Mouse (Mus musculus) midbrain, embryonic 11.5 days (tissue): ENCODE measurements around the gene Msx3. TPM values are rescaled to one million over a fixed set of nuclear protein-coding genes. Genes with fewer than 3 reads are reported as not detected.

Experiments
- ATAC-seq: fragments of 200-750 bp; cut with Nextera tagmentation; 2 replicates; pipeline ENCODE4 v1.8.0; 2017; ENCODE audit warnings: moderate TSS enrichment, moderate library complexity; ENCODE audit not compliant: low FRiP score
- DNase-seq: peaks from one replicate; pipeline ENCODE4 v3.0.0; 2015; ENCODE audit warnings: low spot score; ENCODE audit errors: missing footprints
- H3K27ac ChIP-seq: fragments of 300-500 bp; sonication (generic); 2 replicates; pipeline ENCODE4 v1.5.1; 2014; ENCODE audit warnings: low read depth, low read length
- H3K27me3 ChIP-seq: fragments of 300-500 bp; sonication (generic); 2 replicates; pipeline ENCODE4 v1.6.1; 2014; ENCODE audit warnings: mild to moderate bottlenecking, low read length, moderate library complexity, mixed read lengths; ENCODE audit not compliant: control insufficient read depth, insufficient read depth
- H3K36me3 ChIP-seq: fragments of 300-500 bp; sonication (generic); 2 replicates; pipeline ENCODE4 v1.6.1; 2014; ENCODE audit warnings: mild to moderate bottlenecking, low read length, moderate library complexity, mixed read lengths; ENCODE audit not compliant: control insufficient read depth, insufficient read depth
- H3K4me1 ChIP-seq: fragments of 300-500 bp; sonication (generic); 2 replicates; pipeline ENCODE4 v1.6.1; 2014; ENCODE audit warnings: low read length; ENCODE audit not compliant: control insufficient read depth, insufficient read depth
- H3K4me2 ChIP-seq: fragments of 300-500 bp; sonication (generic); 2 replicates; pipeline ENCODE4 v1.6.1; 2014; ENCODE audit warnings: mild to moderate bottlenecking, moderate library complexity
- H3K4me3 ChIP-seq: fragments of 300-500 bp; sonication (generic); 2 replicates; pipeline ENCODE4 v1.5.1; 2014; ENCODE audit warnings: low read depth, low read length
- H3K9ac ChIP-seq: fragments of 300-500 bp; sonication (generic); 2 replicates; pipeline ENCODE4 v1.6.1; 2014; ENCODE audit warnings: low read length
- H3K9me3 ChIP-seq: fragments of 300-500 bp; sonication (generic); 2 replicates; pipeline ENCODE4 v1.6.1; 2016; ENCODE audit warnings: low read length; ENCODE audit not compliant: control insufficient read depth
- WGBS: fragments of 180-500 bp; shearing (Covaris S2); extraction: QIAGEN DNeasy Blood & Tissue Kit; methylation state at CpG from one replicate; pipeline ENCODE4 v1.1.7; 2014; 5-methylcytosine and 5-hydroxymethylcytosine counted together
- polyA plus RNA-seq: library from polyadenylated mRNA; unstranded; fragments of >200 nt; fragmentation: Nextera tagmentation; extraction: Ambion mirVana; gene quantifications from 2 replicates; pipeline ENCODE4 v1.2.1, GENCODE M21; 2014

Msx3 gene
- polyA plus RNA-seq, 1 experiment from 2014 or later: 8.0 TPM

GRCm38 (mm10) chr7:140042728-140043127 is 6.2 kb downstream of the Msx3 start:
- H3K9ac ChIP-seq: no peak overlapping the region
- ATAC-seq (no peak), DNase-seq (no peak)
- H3K36me3 ChIP-seq: no peaks in the 10 kb centered on the region
- no peak overlapping the region for H3K4me2 ChIP-seq
- no peak overlapping the region for H3K4me3 ChIP-seq
- H3K4me1 ChIP-seq: peaks cover 3% of the 10 kb centered on the region
- 69% methylated on average over 3 of the region's 3 CpGs for WGBS
- no peak overlapping the region for H3K27ac ChIP-seq
- peaks cover 35% of the 10 kb centered on the region for H3K27me3 ChIP-seq
- H3K9me3 ChIP-seq: no peaks in the 10 kb centered on the region

GRCm38 (mm10) chr7:140037171-140037555 is 11.7 kb downstream of the Msx3 start:
- Histone ChIP-seq H3K9ac (peak overlapping the region; percentile 88; the same call in 1 of the 2 replicates), H3K4me1 (peaks cover 14% of the 10 kb centered on the region), H3K27me3 (no peaks in the 10 kb centered on the region), H3K27ac (no peak overlapping the region), H3K9me3 (no peaks in the 10 kb centered on the region), H3K36me3 (peaks cover 3% of the 10 kb centered on the region; the same call in 1 of the 2 replicates), H3K4me2 (peak overlapping the region; percentile 82), H3K4me3 (peak overlapping the region; percentile 86)
- WGBS: 60% methylated on average over 3 of the region's 3 CpGs
- DNase-seq (no peak), ATAC-seq (no peak)

- Histone ChIP-seq H3K36me3 (peaks cover 7% of the 10 kb centered on the region; the same call in 1 of the 2 replicates), H3K4me3 (peak within 1 kb of the TSS; percentile 86), H3K9me3 (no peaks in the 10 kb centered on the region), H3K9ac (peak within 1 kb of the TSS; percentile 88), H3K27me3 (no peaks in the 10 kb centered on the region), H3K27ac (peak within 1 kb of the TSS; percentile 33; the same call in 1 of the 2 replicates), H3K4me1 (peaks cover 14% of the 10 kb centered on the region), H3K4me2 (peak within 1 kb of the TSS; percentile 82)
- ATAC-seq (peak; percentile 97), DNase-seq (peak; percentile 99)
- WGBS: 2% methylated on average over 66 of the region's 69 CpGs
These were observed 12.4 kb downstream of the Msx3 start, which contains the start of the genes Zfp511 and Tubgcp2 for GRCm38 (mm10) chr7:140036281-140037170. Gene Zfp511 (plus strand): TSS chr7:140036391. Gene Tubgcp2 (minus strand): TSS chr7:140036669.

- WGBS: 19% methylated on average over 7 of the region's 7 CpGs
- no peak for ATAC-seq
- no peak for DNase-seq
These were observed 13.4 kb downstream of the Msx3 start for GRCm38 (mm10) chr7:140035456-140035855.

GRCm38 (mm10) chr7:140033386-140033785 is 15.5 kb downstream of the Msx3 start:
- 89% methylated on average over 9 of the region's 9 CpGs for WGBS
- ATAC-seq (no peak), DNase-seq (no peak)
- H3K9ac ChIP-seq: no peak overlapping the region
- no peaks in the 10 kb centered on the region for H3K27me3 ChIP-seq
- H3K4me2 ChIP-seq: no peak overlapping the region
- no peaks in the 10 kb centered on the region for H3K9me3 ChIP-seq
- H3K4me3 ChIP-seq: no peak overlapping the region
- H3K36me3 ChIP-seq: peaks cover 30% of the 10 kb centered on the region
- H3K27ac ChIP-seq: no peak overlapping the region
- H3K4me1 ChIP-seq: peaks cover 14% of the 10 kb centered on the region

More at GRCm38 (mm10) chr7:140035456-140035855, 13.4 kb downstream of the Msx3 start:
- Histone ChIP-seq H3K4me2 (peak overlapping the region; percentile 82), H3K36me3 (peaks cover 13% of the 10 kb centered on the region; the same call in 1 of the 2 replicates), H3K27ac (no peak overlapping the region), H3K4me1 (peaks cover 14% of the 10 kb centered on the region), H3K4me3 (peak overlapping the region; percentile 86), H3K9ac (peak overlapping the region; percentile 88), H3K27me3 (no peaks in the 10 kb centered on the region), H3K9me3 (no peaks in the 10 kb centered on the region)

GRCm38 (mm10) chr7:140032366-140032765 is 16.5 kb downstream of the Msx3 start:
- H3K36me3 ChIP-seq: peaks cover 34% of the 10 kb centered on the region
- no peak for ATAC-seq

GRCm38 (mm10) chr7:140031771-140032170 is 17.1 kb downstream of the Msx3 start:
- Histone ChIP-seq H3K36me3 (peaks cover 34% of the 10 kb centered on the region), H3K4me2 (no peak overlapping the region), H3K4me3 (no peak overlapping the region), H3K9ac (no peak overlapping the region), H3K4me1 (peaks cover 9% of the 10 kb centered on the region), H3K9me3 (no peaks in the 10 kb centered on the region), H3K27ac (no peak overlapping the region), H3K27me3 (no peaks in the 10 kb centered on the region)
- WGBS: 94% methylated on average over 12 of the region's 12 CpGs
- peak; percentile 66 for DNase-seq
- no peak for ATAC-seq

More at GRCm38 (mm10) chr7:140032366-140032765, 16.5 kb downstream of the Msx3 start:
- Histone ChIP-seq H3K4me1 (peaks cover 14% of the 10 kb centered on the region), H3K9ac (no peak overlapping the region), H3K27me3 (no peaks in the 10 kb centered on the region), H3K4me2 (no peak overlapping the region), H3K4me3 (no peak overlapping the region), H3K9me3 (no peaks in the 10 kb centered on the region), H3K27ac (no peak overlapping the region)
- 96% methylated on average over 10 of the region's 10 CpGs for WGBS
- DNase-seq: no peak

- Histone ChIP-seq H3K4me1 (no peaks in the 10 kb centered on the region), H3K36me3 (peaks cover 8% of the 10 kb centered on the region), H3K27me3 (no peaks in the 10 kb centered on the region), H3K4me3 (no peak overlapping the region), H3K9me3 (no peaks in the 10 kb centered on the region), H3K9ac (no peak overlapping the region), H3K27ac (no peak overlapping the region), H3K4me2 (no peak overlapping the region)
- DNase-seq (no peak), ATAC-seq (no peak)
- WGBS: 96% methylated on average over 17 of the region's 17 CpGs
These were observed 37.6 kb downstream of the Msx3 start for GRCm38 (mm10) chr7:140011336-140011735.

GRCm38 (mm10) chr7:140007781-140008180 is 41.1 kb downstream of the Msx3 start:
- Histone ChIP-seq H3K27ac (no peak overlapping the region), H3K4me3 (no peak overlapping the region), H3K4me1 (no peaks in the 10 kb centered on the region), H3K9ac (no peak overlapping the region), H3K27me3 (no peaks in the 10 kb centered on the region), H3K36me3 (peaks cover 24% of the 10 kb centered on the region), H3K9me3 (no peaks in the 10 kb centered on the region), H3K4me2 (no peak overlapping the region)
- 96% methylated on average over 9 of the region's 9 CpGs for WGBS
- ATAC-seq (no peak), DNase-seq (no peak)
